Mouse (Mus musculus) 416B (cell line): ENCODE results near the gene Cwh43.

ENCODE experiments used
- DNase-seq: peaks from one replicate; pipeline ENCODE4 v3.0.0; 2011; ENCODE audit warnings: low read depth

The Cwh43 gene

GRCm38 (mm10) chr5:73405981-73406722 lies at the start of gene Cwh43:
TSS of gene Cwh43 (plus strand) at chr5:73406075.
- no peak for DNase-seq

- no peak for DNase-seq
Observed at GRCm38 (mm10) chr5:73359134-73359751, 46.6 kb upstream of the Cwh43 start.

- no peak for DNase-seq
Observed at GRCm38 (mm10) chr5:73359752-73360141, 46.1 kb upstream of the Cwh43 start.

- DNase-seq, result no peak
Observed at GRCm38 (mm10) chr5:73360240-73360639, 45.6 kb upstream of the Cwh43 start.

- DNase-seq, result no peak
Observed at GRCm38 (mm10) chr5:73362338-73362737, 43.5 kb upstream of the Cwh43 start.

GRCm38 (mm10) chr5:73362791-73363190 lies 43.1 kb upstream of the Cwh43 start:
- DNase-seq, result no peak

- DNase-seq, result peak; percentile 76
Observed at GRCm38 (mm10) chr5:73364107-73364864, 41.6 kb upstream of the Cwh43 start.

GRCm38 (mm10) chr5:73367906-73368305 lies 38.0 kb upstream of the Cwh43 start:
- peak; percentile 45 for DNase-seq

GRCm38 (mm10) chr5:73368845-73369447 lies 36.9 kb upstream of the Cwh43 start:
- DNase-seq, result no peak

- no peak for DNase-seq
Observed at GRCm38 (mm10) chr5:73369731-73370130, 36.1 kb upstream of the Cwh43 start.

GRCm38 (mm10) chr5:73372601-73373000 lies 33.3 kb upstream of the Cwh43 start:
- no peak for DNase-seq

- DNase-seq, result peak; percentile 44
Observed at GRCm38 (mm10) chr5:73373184-73373583, 32.7 kb upstream of the Cwh43 start.

- no peak for DNase-seq
Observed at GRCm38 (mm10) chr5:73376041-73376440, 29.8 kb upstream of the Cwh43 start.

GRCm38 (mm10) chr5:73376491-73376890 lies 29.4 kb upstream of the Cwh43 start:
- DNase-seq, result peak; percentile 58

- peak; percentile 79 for DNase-seq
Observed at GRCm38 (mm10) chr5:73379908-73380307, 26.0 kb upstream of the Cwh43 start.

- no peak for DNase-seq
Observed at GRCm38 (mm10) chr5:73380829-73381228, 25.0 kb upstream of the Cwh43 start.

- DNase-seq, result no peak
Observed at GRCm38 (mm10) chr5:73381510-73381909, 24.4 kb upstream of the Cwh43 start.

GRCm38 (mm10) chr5:73381976-73382540 lies 23.8 kb upstream of the Cwh43 start:
- DNase-seq, result peak; percentile 21

GRCm38 (mm10) chr5:73382737-73383646 lies 22.9 kb upstream of the Cwh43 start:
- peak; percentile 89 for DNase-seq

- peak; percentile 12 for DNase-seq
Observed at GRCm38 (mm10) chr5:73383647-73383970, 22.3 kb upstream of the Cwh43 start.

- no peak for DNase-seq
Observed at GRCm38 (mm10) chr5:73393041-73393440, 12.8 kb upstream of the Cwh43 start.
